Mouse (Mus musculus): ENCODE data around the gene Chek1. TPM values are rescaled to one million over a fixed set of nuclear protein-coding genes. Genes with fewer than 3 reads are reported as not detected.
A peak's percentile ranks its signal among the peaks of the same experiment; 100 is the strongest.

Chek1 gene
- polyA plus RNA-seq (2014; fragmentation: Nextera tagmentation; extraction: Ambion mirVana): 24.8 and 25.3 TPM in 2 replicates

DNA sequence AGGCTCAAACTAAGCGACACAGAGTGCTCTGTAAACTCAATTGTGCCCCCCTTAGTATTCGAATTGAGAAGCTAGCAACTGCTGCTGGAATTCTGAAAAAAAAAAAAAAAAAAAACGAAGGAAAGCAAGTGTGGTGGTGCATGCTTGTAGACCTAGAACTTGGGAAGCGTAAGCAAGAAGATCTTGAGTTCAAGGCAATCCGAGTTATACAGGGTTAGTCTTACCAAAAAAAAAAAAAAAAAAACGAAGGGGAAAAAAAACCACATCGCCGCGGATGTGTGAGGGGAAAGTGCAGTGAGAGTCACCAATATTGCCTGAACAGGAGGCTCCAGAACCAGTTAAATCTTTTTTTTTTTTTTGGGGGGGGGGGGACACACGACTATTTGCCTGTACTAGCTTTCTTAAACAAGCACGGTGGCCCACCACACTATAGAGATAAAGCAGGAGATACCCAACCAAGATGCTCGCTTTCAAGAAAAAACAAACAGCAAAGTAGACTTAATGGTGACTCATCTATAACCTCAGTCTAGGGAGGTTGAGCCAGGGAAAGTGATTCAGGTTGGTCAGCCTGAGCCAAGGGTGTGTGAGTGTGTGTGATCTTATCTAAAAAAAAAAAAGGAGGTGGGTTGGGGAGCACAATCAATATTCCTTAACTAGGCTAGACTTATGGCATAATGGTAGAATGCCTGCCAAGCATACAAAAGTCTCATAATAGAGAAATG lies at the start of gene Chek1:
Gene Chek1, minus strand, starts transcription at position 32 of the 722 bp plus-strand sequence.
- Histone ChIP-seq H3K9ac (ENCODE audit: low read length) (peak within 1 kb of the TSS; percentile 66), H3K4me1 (ENCODE audit: control insufficient read depth, insufficient read depth, low read length) (peaks cover 12% of the 10 kb centered on the region), H3K4me2 (ENCODE audit: low read length) (peak within 1 kb of the TSS; percentile 93), H3K9me3 (replicated peaks; ENCODE audit: control insufficient read depth, low read length) (no peaks in the 10 kb centered on the region), H3K4me3 (ENCODE audit: low read depth, low read length) (peak within 1 kb of the TSS; percentile 62), H3K27me3 (replicated peaks; ENCODE audit: control insufficient read depth, insufficient read depth, low read length) (no peaks in the 10 kb centered on the region), H3K36me3 (ENCODE audit: control insufficient read depth, insufficient read depth, low read length) (peaks cover 22% of the 10 kb centered on the region), H3K27ac (ENCODE audit: low read depth, low read length) (peak within 1 kb of the TSS; percentile 85)
- DNase-seq (ENCODE audit: low spot score) (no peak), ATAC-seq (no peak)
- 9% methylated on average over 12 of the region's 12 CpGs for whole genome bisulfite sequencing

DNA sequence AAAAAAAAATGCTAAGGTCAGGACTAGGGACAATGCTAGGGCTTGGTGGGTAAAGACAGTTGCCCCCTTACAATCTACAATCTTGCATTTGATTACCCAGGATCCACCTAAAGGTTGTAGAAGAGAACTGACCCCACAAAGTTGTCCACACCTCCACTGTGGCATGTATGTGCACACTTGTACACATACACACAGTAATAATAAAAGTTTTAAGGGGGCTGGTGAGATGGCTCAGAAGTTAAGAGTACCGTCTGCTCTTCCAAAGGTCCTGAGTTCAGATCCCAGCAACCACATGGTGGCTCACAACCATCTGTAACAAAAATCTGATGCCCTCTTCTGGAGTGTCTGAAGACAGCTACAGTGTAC lies 42.2 kb upstream of the Chek1 start:
- H3K27me3 ChIP-seq (replicated peaks; ENCODE audit: control insufficient read depth, insufficient read depth, low read length): no peaks in the 10 kb centered on the region
- ATAC-seq (no peak), DNase-seq (ENCODE audit: low spot score) (no peak)
- H3K27ac ChIP-seq (ENCODE audit: low read depth, low read length): no peak overlapping the region
- WGBS: 78% methylated on average over 1 of the region's 1 CpGs
- H3K4me2 ChIP-seq (ENCODE audit: low read length): peak overlapping the region; percentile 86
- no peak overlapping the region for H3K9ac ChIP-seq (ENCODE audit: low read length)
- peaks cover 2% of the 10 kb centered on the region for H3K36me3 ChIP-seq (ENCODE audit: control insufficient read depth, insufficient read depth, low read length)
- H3K4me1 ChIP-seq (ENCODE audit: control insufficient read depth, insufficient read depth, low read length): peaks cover 11% of the 10 kb centered on the region
- no peaks in the 10 kb centered on the region for H3K9me3 ChIP-seq (replicated peaks; ENCODE audit: control insufficient read depth, low read length)
- H3K4me3 ChIP-seq (ENCODE audit: low read depth, low read length): no peak overlapping the region

DNA sequence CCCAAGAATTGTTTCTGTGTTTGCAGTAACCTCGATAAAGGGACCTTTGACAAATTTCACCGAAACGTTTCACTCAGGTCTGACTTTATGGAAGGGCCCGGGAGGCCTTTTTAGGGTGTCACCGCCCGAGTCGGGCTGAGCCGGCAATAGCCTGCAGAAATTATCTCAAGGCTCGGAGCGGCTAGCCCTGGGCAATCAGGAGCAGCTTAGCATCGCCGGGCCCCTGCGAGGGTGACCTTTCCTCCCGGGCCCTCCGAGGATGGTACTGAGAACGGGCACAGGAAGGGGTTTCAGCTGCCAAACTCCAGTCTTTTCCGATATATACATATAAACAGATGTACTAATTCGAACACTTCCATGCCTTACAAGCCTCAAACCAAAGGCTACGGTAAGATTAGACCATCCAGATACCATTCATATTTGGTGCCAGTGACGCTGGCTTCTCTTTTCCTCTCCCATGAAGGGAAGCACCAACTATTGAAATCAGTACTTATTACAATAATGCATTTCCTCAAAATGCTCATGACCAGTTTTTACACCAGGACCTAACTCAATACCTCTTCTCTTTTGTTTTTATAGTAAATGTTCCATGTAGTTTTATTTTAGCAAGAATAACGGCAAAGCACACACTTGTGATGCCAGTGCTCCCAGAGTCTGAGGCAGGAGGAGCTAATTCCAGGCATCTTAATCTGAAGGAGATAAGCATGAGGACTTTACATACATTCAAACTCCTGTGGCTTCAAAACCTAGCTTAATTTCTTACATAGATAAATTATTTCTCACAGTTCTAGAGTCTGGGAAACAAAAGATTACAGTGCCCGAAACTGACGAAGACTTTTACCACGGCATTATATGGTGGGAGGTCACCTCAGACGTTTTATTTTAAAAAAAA lies 41.5 kb upstream of the Chek1 start:
- H3K27ac ChIP-seq (ENCODE audit: low read depth, low read length): peak overlapping the region; percentile 72
- peaks cover 8% of the 10 kb centered on the region for H3K36me3 ChIP-seq (ENCODE audit: control insufficient read depth, insufficient read depth, low read length)
- H3K9me3 ChIP-seq (replicated peaks; ENCODE audit: control insufficient read depth, low read length): no peaks in the 10 kb centered on the region
- peak overlapping the region; percentile 72 for H3K9ac ChIP-seq (ENCODE audit: low read length)
- peak overlapping the region; percentile 55 for H3K4me3 ChIP-seq (ENCODE audit: low read depth, low read length)
- no peaks in the 10 kb centered on the region for H3K27me3 ChIP-seq (replicated peaks; ENCODE audit: control insufficient read depth, insufficient read depth, low read length)
- peak; percentile 1 for DNase-seq (ENCODE audit: low spot score)
- peaks cover 11% of the 10 kb centered on the region for H3K4me1 ChIP-seq (ENCODE audit: control insufficient read depth, insufficient read depth, low read length)
- WGBS: 14% methylated on average over 25 of the region's 25 CpGs
- ATAC-seq: 0 out of 2 replicates have a peak, but pooled peaks have one; percentile 1
- H3K4me2 ChIP-seq (ENCODE audit: low read length): peak overlapping the region; percentile 86

DNA sequence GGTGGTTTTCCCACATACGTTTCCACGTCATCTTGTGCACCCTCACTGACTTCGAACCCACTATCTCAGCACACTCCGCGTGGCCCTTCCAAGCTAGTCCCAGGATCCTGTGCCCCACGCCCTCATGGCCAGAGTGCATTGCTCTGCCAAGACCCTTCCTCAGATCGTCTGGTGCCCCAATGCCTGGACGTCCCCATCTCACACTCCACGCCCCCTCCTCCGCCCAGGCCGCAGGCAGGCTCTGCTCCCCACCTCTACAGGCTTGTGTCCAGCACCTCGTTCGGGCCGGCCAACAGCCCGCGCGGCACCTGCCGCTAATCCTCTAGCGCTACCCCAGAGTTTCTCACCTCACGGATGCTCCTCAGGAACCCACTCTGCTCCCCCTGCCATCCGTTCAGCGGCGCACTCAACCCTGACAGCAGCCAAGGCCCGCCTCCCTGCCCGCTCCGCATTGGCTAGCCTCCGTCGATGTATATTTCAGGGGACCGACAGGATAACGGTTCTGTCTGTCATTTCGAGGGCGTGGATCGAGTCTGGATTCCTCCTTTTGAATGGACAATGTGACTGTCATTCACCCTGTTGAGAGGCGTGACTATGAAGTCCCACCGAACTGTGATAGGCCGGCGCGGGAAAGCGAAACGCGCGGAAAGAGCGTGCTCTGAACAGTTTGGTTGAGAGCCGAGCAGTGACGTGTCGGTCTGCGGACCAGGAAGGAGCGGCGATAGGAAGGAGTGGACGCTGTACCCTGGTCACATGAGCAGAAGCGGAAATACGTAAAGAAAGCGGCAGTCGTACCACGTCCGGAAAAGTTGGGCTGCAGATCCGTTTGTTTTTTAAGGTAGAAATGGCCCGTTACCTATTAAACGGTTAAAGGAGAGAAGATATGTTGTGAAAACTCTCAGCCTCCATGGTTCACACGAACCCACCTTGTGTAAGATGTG lies 40.6 kb upstream of the Chek1 start, which contains the start of gene Stt3a:
Gene Stt3a, minus strand, starts transcription at position 477 of the 941 bp plus-strand sequence.
- peaks cover 16% of the 10 kb centered on the region for H3K36me3 ChIP-seq (ENCODE audit: control insufficient read depth, insufficient read depth, low read length)
- DNase-seq (ENCODE audit: low spot score) (peak; percentile 100), ATAC-seq (peak; percentile 100)
- H3K27ac ChIP-seq (ENCODE audit: low read depth, low read length): peak within 1 kb of the TSS; percentile 72
- H3K4me3 ChIP-seq (ENCODE audit: low read depth, low read length): peak within 1 kb of the TSS; percentile 94
- whole genome bisulfite sequencing: under 1% methylated on average over 60 of the region's 60 CpGs
- H3K4me1 ChIP-seq (ENCODE audit: control insufficient read depth, insufficient read depth, low read length): peaks cover 11% of the 10 kb centered on the region
- no peaks in the 10 kb centered on the region for H3K27me3 ChIP-seq (replicated peaks; ENCODE audit: control insufficient read depth, insufficient read depth, low read length)
- peak within 1 kb of the TSS; percentile 89 for H3K9ac ChIP-seq (ENCODE audit: low read length)
- no peaks in the 10 kb centered on the region for H3K9me3 ChIP-seq (replicated peaks; ENCODE audit: control insufficient read depth, low read length)
- H3K4me2 ChIP-seq (ENCODE audit: low read length): peak within 1 kb of the TSS; percentile 86

DNA sequence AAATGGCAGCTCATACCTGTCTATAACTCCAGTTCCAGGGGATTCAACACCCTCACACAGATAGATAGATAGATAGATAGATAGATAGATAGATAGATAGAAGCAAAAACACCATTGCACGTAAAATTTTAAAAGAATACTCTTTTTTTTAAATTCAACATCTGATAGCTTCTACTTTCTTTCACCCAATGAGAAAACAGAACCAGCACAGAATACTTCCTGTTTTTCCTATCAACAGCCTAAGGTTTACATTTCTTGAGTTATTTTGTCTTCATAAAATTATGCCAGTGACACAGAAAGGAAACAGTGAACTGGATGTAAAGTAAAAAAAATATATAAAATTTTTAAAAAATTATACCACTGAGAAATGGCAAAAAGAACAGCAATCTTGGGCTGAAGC lies 37.5 kb upstream of the Chek1 start:
- Histone ChIP-seq H3K9ac (ENCODE audit: low read length) (no peak overlapping the region), H3K4me3 (ENCODE audit: low read depth, low read length) (no peak overlapping the region), H3K9me3 (replicated peaks; ENCODE audit: control insufficient read depth, low read length) (no peaks in the 10 kb centered on the region), H3K27me3 (replicated peaks; ENCODE audit: control insufficient read depth, insufficient read depth, low read length) (no peaks in the 10 kb centered on the region), H3K4me1 (ENCODE audit: control insufficient read depth, insufficient read depth, low read length) (peaks cover 11% of the 10 kb centered on the region), H3K27ac (ENCODE audit: low read depth, low read length) (no peak overlapping the region), H3K36me3 (ENCODE audit: control insufficient read depth, insufficient read depth, low read length) (peaks cover 36% of the 10 kb centered on the region), H3K4me2 (ENCODE audit: low read length) (no peak overlapping the region)
- ATAC-seq (no peak), DNase-seq (ENCODE audit: low spot score) (no peak)
- 95% methylated on average over 1 of the region's 1 CpGs for WGBS

DNA sequence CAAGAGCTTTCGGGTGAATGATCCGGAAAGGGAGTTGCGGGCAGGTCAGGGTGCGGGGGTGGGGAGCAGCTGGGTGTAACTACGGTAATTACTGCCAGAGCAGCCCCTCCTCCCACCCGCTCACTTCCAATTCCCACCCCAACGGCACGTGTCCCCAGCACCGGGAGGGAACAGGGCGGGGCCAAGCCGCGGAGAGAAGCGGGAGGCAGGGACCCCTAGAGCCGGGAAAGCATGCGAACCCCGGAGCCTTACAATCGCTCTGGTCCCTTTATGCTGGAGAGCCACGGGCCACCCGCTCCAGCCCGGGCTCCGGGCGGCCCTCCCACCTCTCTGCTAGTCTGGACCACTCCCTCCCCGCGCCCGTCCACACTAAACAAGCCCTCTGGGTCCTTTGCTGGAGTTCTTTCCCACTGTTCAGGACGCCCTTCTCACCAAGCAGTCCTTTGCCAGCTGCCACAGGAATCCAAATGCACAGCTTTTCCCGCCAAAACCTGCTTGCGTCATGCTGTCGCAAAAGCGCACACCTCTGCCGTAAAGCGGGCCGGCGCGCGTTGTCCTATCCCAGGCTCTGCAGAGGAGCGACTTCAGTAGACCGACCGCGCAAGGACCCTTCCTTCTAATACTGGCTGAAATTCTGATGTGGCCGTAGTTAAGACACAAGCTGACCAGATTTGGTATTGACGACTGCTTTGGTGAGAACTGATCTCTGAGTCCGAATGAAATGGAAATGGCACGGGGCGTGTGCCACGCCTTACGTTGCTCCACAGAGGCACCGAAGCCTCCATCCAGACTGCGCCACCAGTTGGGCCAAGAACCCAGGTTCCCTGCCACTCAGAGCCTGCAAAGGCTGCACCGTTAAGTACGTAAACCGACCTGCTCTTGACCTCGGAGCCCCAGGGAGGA lies 483 bp downstream of the Chek1 start:
- no peaks in the 10 kb centered on the region for H3K27me3 ChIP-seq (replicated peaks; ENCODE audit: control insufficient read depth, insufficient read depth, low read length)
- H3K9ac ChIP-seq (ENCODE audit: low read length): peak overlapping the region; percentile 66
- H3K4me2 ChIP-seq (ENCODE audit: low read length): peak overlapping the region; percentile 93
- WGBS: under 1% methylated on average over 52 of the region's 53 CpGs
- H3K9me3 ChIP-seq (replicated peaks; ENCODE audit: control insufficient read depth, low read length): no peaks in the 10 kb centered on the region
- peak overlapping the region; percentile 85 for H3K27ac ChIP-seq (ENCODE audit: low read depth, low read length)
- H3K36me3 ChIP-seq (ENCODE audit: control insufficient read depth, insufficient read depth, low read length): peaks cover 23% of the 10 kb centered on the region
- peak overlapping the region; percentile 62 for H3K4me3 ChIP-seq (ENCODE audit: low read depth, low read length)
- ATAC-seq (peak; percentile 96), DNase-seq (ENCODE audit: low spot score) (peak; percentile 96)
- peaks cover 12% of the 10 kb centered on the region for H3K4me1 ChIP-seq (ENCODE audit: control insufficient read depth, insufficient read depth, low read length)

DNA sequence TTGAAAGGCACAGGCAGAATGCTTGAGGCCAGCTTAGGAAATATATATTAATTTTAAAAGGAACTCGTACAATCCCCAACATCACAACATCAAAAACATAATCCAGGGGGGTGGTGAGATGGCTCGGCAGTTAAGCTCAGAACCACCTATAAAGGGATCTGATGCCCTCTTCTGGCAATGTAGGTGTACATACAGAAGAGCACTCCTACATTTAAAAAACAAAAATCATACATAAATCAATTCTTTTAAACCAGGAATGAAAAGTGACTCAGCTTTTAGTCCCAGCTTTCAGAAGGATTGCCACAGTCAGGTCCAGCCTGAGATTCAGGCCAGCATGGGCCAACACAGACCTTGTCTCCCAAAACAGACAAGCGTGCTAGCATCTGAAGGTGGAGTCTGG lies 10.2 kb downstream of the Chek1 start:
- Histone ChIP-seq H3K4me1 (ENCODE audit: control insufficient read depth, insufficient read depth, low read length) (no peaks in the 10 kb centered on the region), H3K27me3 (replicated peaks; ENCODE audit: control insufficient read depth, insufficient read depth, low read length) (no peaks in the 10 kb centered on the region), H3K9ac (ENCODE audit: low read length) (no peak overlapping the region), H3K4me3 (ENCODE audit: low read depth, low read length) (no peak overlapping the region), H3K4me2 (ENCODE audit: low read length) (no peak overlapping the region), H3K9me3 (replicated peaks; ENCODE audit: control insufficient read depth, low read length) (no peaks in the 10 kb centered on the region), H3K27ac (ENCODE audit: low read depth, low read length) (no peak overlapping the region), H3K36me3 (ENCODE audit: control insufficient read depth, insufficient read depth, low read length) (peaks cover 39% of the 10 kb centered on the region)
- peak; percentile 5 for DNase-seq (ENCODE audit: low spot score)
- no peak for ATAC-seq
- 81% methylated on average over 3 of the region's 3 CpGs for WGBS
